In genomic region chr9:22085022-22085834, GRCm38 (mm10) we compare ENCODE assay signal across 8 mouse cellular contexts. TPM values are rescaled to one million over a fixed set of nuclear protein-coding genes. Genes with fewer than 3 reads are reported as not detected.
DNase-seq lines count a peak whose midpoint lies in the region; ATAC-seq and TF ChIP-seq lines count a peak whose summit lies in the region.

Gene Ecsit, minus strand, starts transcription at chr9:22085438.

- peaks cover 4% of the 10 kb centered on the region; the same call in 1 of the 2 replicates for H3K36me3 ChIP-seq in kidney, embryonic 14.5 days (ENCODE audit: control insufficient read depth, insufficient read depth, low read length)
- 0 out of 2 replicates have a peak, but pooled peaks cover under 1% of the 10 kb centered on the region for H3K36me3 ChIP-seq in limb, embryonic 15.5 days

- peak within 1 kb of the TSS; percentile 82 for H3K4me3 ChIP-seq in bone marrow macrophage, adult 2 months (ENCODE audit: insufficient read depth, low read length)
- H3K4me3 ChIP-seq in embryonic fibroblast, embryonic 13.5 days (ENCODE audit: insufficient read depth, low read length): peak within 1 kb of the TSS; percentile 72
- H3K4me3 ChIP-seq in kidney, embryonic 14.5 days (ENCODE audit: low read length): peak within 1 kb of the TSS; percentile 82
- H3K4me3 ChIP-seq in limb, embryonic 15.5 days: peak within 1 kb of the TSS; percentile 84

- H3K4me1 ChIP-seq in bone marrow macrophage, adult 2 months (ENCODE audit: control insufficient read depth, insufficient read depth, low read length): peaks cover 4% of the 10 kb centered on the region; the same call in 1 of the 2 replicates
- H3K4me1 ChIP-seq in embryonic fibroblast, embryonic 13.5 days (ENCODE audit: control insufficient read depth, insufficient read depth, low read length): 0 out of 2 replicates have a peak, but pooled peaks cover 4% of the 10 kb centered on the region
- peaks cover 9% of the 10 kb centered on the region; the same call in 1 of the 2 replicates for H3K4me1 ChIP-seq in kidney, embryonic 14.5 days (ENCODE audit: control insufficient read depth, insufficient read depth, low read length)
- peaks cover 13% of the 10 kb centered on the region; the same call in 1 of the 2 replicates for H3K4me1 ChIP-seq in limb, embryonic 15.5 days

- no peaks in the 10 kb centered on the region for H3K9me3 ChIP-seq in kidney, embryonic 14.5 days (ENCODE audit: control insufficient read depth, low read length)
- no peaks in the 10 kb centered on the region for H3K9me3 ChIP-seq in limb, embryonic 15.5 days

- WGBS in kidney, embryonic 14.5 days: under 1% methylated on average over 48 of the region's 48 CpGs
- 0% methylated on average over 48 of the region's 48 CpGs for WGBS in limb, embryonic 15.5 days

- H3K9ac ChIP-seq in kidney, embryonic 14.5 days (ENCODE audit: low read depth, low read length): peak within 1 kb of the TSS; percentile 72
- H3K9ac ChIP-seq in limb, embryonic 15.5 days: peak within 1 kb of the TSS; percentile 64

- no peak for TF ChIP-seq POLR2A in bone marrow macrophage, adult 2 months (IDR thresholded peaks at IDR 0.05; ENCODE audit: borderline replicate concordance, low read depth, low read length)
- peak; percentile 72 for TF ChIP-seq POLR2A in embryonic fibroblast, embryonic 13.5 days (IDR thresholded peaks at IDR 0.05; ENCODE audit: low read depth, low read length)

- H3K4me2 ChIP-seq in kidney, embryonic 14.5 days (replicated peaks; ENCODE audit: low read depth, low read length): peak within 1 kb of the TSS; percentile 71
- H3K4me2 ChIP-seq in limb, embryonic 15.5 days: peak within 1 kb of the TSS; percentile 74

- ATAC-seq in kidney, embryonic 14.5 days (ENCODE audit: low FRiP score, low TSS enrichment): peak; percentile 97
- ATAC-seq in limb, embryonic 15.5 days (ENCODE audit: insufficient number of reproducible peaks, low FRiP score, low TSS enrichment, low read depth): peak; percentile 97

- 0 out of 2 replicates have a peak, but pooled peaks have one; percentile 9 for TF ChIP-seq CTCF in bone marrow macrophage, adult 2 months (IDR thresholded peaks at IDR 0.05; ENCODE audit: low read depth, low read length)
- no peak for TF ChIP-seq CTCF in embryonic fibroblast, embryonic 13.5 days (IDR thresholded peaks at IDR 0.05; ENCODE audit: borderline replicate concordance, insufficient read depth, low read length)

- DNase-seq in A20 (ENCODE audit: low read depth, low spot score): peak; percentile 86
- peak; percentile 96 to 97 for DNase-seq in heart, adult 9 months (ENCODE audit: low spot score in 2 of 2)
- DNase-seq in monocyte, adult 2 months (ENCODE audit: low read depth in 1 of 2, low spot score in 2 of 2): peak; percentile 80
- peak; percentile 92 to 94 for DNase-seq in spleen, postnatal 36 days (ENCODE audit: low spot score in 2 of 2)

- no peaks in the 10 kb centered on the region for H3K27me3 ChIP-seq in kidney, embryonic 14.5 days (ENCODE audit: control insufficient read depth, insufficient read depth, low read length)
- no peaks in the 10 kb centered on the region for H3K27me3 ChIP-seq in limb, embryonic 15.5 days

- peak within 1 kb of the TSS; percentile 18; the same call in 1 of the 2 replicates for H3K27ac ChIP-seq in bone marrow macrophage, adult 2 months (ENCODE audit: insufficient read depth, low read depth, low read length)
- peak within 1 kb of the TSS; percentile 86 for H3K27ac ChIP-seq in embryonic fibroblast, embryonic 13.5 days (ENCODE audit: insufficient read depth, low read length)
- peak within 1 kb of the TSS; percentile 85 for H3K27ac ChIP-seq in kidney, embryonic 14.5 days (ENCODE audit: low read depth, low read length)
- H3K27ac ChIP-seq in limb, embryonic 15.5 days: peak within 1 kb of the TSS; percentile 88

RNA-seq across cellular contexts. Expression of gene Ecsit, which starts in this region (rescaled TPM):
- polyA plus RNA-seq in bone marrow macrophage, adult 2 months (2012; ENCODE audit: insufficient read depth, insufficient read length, missing spikeins): 5.7 and 7.0 TPM in 2 replicates
- polyA plus RNA-seq in embryonic fibroblast, embryonic 13.5 days (2011; ENCODE audit: insufficient read length, low read depth, missing spikeins): 15.8 and 16.5 TPM in 2 replicates
- 29.9 and 41.5 TPM in 2 replicates for polyA plus RNA-seq in kidney, embryonic 14.5 days (2014; fragmentation: Nextera tagmentation; extraction: Ambion mirVana)
- 38.4 and 39.6 TPM in 2 replicates for polyA plus RNA-seq in limb, embryonic 15.5 days (2015; fragmentation: Nextera tagmentation; extraction: Ambion mirVana)

Comparison
In these comparisons a context has a peak if more than half of its experiments do, and no peak if none do; other contexts are left out.
1. Peak in every context shown above with its lines: DNase-seq, ATAC-seq, H3K4me3 ChIP-seq and H3K27ac ChIP-seq.
2. H3K27ac ChIP-seq: peak in every context shown above with its lines; median percentile 88 in limb, embryonic 15.5 days; 86 in embryonic fibroblast, embryonic 13.5 days; 85 in kidney, embryonic 14.5 days; 18 in bone marrow macrophage, adult 2 months.